Mouse (Mus musculus) G1E-ER4 (cell line): ENCODE measurements around the gene Arhgap15. TPM values are rescaled to one million over a fixed set of nuclear protein-coding genes. Genes with fewer than 3 reads are reported as not detected.

ENCODE experiments used
- GATA1 ChIP-seq: IDR thresholded peaks from one replicate; pipeline ENCODE4 v1.8.0; 2012; ENCODE audit warnings: low read length, inconsistent platforms
- polyA plus RNA-seq: library from polyadenylated mRNA; stranded (reverse); fragments of >175 nt; gene quantifications from 2 replicates; pipeline ENCODE4 v1.2.3, GENCODE M21; 2012

The Arhgap15 gene
- polyA plus RNA-seq, 1 experiment = 0.31 TPM

DNA sequence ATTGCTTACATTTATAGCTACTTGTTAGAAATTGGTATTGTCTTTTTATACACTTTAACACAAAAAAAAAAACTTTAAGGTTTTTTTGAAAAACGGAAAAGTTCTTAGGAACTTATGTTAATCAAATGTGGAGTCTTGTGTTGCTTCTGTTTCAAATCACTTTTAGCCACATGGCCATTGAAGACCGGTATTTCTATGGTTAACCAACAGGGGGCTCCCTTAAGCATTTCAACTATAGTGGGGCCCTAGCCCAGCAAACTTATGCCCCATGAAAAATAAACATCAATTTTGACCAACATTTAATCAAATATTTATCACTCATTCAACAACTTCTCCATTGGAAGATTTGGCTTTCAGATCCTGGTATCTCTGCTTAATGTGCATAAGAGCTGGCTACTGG is 557.5 kb downstream of the Arhgap15 start:
- no peak for TF ChIP-seq GATA1

- no peak for TF ChIP-seq GATA1
These were observed 560.5 kb downstream of the Arhgap15 start for GRCm38 (mm10) chr2:44309124-44309523.

DNA sequence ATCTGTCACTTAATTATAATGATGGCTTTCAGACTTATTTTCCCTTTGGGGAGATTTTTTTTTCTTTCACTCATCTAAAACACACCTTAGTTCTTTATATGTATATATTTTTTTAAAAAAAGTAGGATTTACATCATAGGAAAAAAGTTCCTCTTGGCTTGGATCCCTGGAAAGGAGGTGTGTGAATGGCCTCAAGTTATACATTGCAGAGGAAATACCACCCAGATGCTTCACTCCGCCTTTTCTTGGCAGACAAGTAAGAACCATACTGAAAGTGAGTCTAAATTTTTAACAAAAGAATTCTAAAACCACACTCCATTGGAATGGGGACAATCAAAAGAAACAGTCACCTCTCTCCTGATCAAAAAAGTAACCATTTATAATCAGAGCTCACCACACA is 560.9 kb downstream of the Arhgap15 start:
- TF ChIP-seq GATA1 = no peak

DNA sequence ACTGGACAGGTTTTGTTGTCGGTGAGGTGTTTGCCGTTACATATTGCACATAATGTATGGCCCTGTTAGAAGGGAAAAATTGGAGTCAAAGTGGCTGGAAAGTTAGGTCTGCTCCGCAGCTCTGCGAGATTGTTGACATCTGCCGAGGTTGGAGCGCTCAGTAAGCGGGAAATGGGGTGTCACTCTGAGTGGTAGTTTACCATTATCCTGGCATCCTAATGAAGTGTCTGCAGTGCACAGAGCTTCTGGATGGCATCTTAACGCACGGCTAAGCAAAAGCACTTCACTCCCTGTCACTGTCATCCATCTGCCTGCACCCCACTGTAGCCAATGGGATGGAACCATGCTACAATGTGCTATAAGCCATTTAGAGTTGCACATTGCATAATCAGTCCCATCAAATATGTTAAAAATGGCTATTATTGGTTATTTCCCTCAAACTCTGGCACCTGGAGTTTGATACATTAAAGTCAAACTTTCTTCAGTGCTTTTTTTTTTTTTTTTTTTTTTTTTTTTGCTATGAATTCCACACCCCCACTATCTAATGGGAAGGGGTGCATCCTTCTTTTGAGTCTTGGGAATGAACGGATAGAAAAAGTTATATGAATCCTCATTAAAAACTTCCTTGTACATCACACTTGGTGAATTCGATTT is 561.6 kb downstream of the Arhgap15 start:
- no peak for TF ChIP-seq GATA1

DNA sequence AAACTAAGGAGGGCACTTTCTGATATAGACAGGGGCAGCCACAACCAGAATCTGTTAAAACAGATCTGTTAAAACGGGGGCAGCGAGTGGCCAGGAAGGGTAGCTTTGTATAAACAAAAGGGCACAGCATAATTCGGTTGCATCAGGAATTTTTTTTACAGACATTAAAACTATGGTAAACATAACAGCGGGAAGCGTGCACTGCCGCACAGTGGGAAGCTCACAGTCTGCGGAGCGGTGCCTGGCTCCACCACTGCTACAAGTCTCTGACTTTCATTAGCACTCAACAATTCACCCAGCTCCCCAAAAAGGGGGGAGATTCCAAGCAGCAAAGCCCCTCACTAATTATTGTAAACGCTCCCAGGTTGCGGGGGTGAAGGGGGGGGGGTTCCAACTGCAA is 562.6 kb downstream of the Arhgap15 start:
- TF ChIP-seq GATA1 = no peak

DNA sequence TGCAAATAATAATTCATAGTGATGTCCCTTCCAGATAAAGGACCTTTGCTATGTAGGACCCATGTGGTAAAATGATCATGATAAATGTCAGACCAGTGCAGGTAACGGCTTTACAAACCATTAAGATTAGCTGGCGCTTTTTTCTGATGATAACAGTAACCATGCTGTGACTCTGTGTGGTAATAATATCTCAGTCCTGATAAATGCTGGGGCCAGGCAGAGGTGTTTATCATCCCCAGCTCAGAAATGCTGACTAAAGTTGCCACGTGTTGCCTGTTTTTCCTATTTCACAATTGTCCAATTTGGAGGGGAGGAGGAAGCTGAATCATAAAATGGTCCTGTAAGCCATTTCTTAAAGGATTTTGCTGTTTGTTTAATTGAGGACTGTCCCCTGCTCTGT is 564.9 kb downstream of the Arhgap15 start:
- TF ChIP-seq GATA1 = peak; percentile 56

GRCm38 (mm10) chr2:44318436-44318835 is 569.8 kb downstream of the Arhgap15 start:
- no peak for TF ChIP-seq GATA1

DNA sequence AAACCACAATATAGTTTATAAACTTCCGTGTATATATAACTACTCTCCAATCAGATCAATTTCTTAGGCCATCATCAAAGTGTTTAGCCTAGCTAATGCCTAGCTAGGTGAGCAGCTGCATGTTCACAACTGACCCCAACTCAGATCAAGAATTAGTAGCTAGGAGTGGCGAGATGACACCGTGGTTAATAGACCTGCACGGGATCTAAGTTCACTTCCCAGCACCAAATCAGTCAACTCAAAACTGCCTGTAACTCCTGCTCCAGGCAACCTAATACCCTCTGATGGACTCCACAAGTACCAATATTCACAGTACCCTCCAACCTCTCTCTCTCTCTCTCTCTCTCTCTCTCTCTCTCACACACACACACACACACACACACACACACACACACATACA is 570.9 kb downstream of the Arhgap15 start:
- no peak for TF ChIP-seq GATA1

DNA sequence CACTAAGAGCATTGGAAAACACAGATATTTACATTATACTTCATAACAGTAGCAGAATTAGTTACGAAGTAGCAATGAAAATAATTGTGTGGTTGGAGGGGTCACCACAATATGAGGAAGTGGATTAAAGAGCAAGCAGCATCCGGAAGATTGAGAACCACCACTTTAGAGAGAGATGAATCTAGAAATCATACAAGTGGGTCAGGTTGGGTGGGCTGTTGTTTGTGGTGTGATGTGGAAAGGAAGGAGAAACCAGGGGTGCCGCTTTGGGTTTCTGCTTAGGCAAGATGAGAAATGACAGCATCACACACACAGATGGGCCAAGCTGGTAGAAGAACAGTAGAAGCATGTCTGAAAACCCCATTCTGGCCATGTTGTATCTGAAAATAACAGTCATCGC is 575.2 kb downstream of the Arhgap15 start:
- no peak for TF ChIP-seq GATA1

DNA sequence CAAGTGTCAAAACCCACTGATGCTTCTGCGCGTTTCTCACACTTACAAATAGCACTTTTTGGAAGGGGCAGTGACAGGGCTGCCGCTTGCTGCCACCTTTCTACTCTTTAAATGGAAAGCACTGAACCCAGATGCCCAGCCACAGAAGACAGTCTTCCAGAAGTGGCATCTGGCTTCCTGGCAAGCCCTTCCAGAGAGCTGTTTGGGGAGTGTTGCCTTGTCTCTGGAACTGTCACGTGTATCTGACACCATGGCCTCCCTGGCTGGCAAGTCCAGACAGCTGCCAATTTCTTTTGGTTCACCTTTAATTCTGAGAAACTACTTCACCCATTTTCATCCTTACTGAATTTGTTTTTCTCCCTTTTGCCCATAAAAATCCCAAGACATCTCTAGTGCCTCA is 584.7 kb downstream of the Arhgap15 start:
- no peak for TF ChIP-seq GATA1

- TF ChIP-seq GATA1 = no peak
These were observed 585.4 kb downstream of the Arhgap15 start for GRCm38 (mm10) chr2:44334006-44334405.

GRCm38 (mm10) chr2:44334517-44334916 is 585.9 kb downstream of the Arhgap15 start:
- TF ChIP-seq GATA1 = no peak

DNA sequence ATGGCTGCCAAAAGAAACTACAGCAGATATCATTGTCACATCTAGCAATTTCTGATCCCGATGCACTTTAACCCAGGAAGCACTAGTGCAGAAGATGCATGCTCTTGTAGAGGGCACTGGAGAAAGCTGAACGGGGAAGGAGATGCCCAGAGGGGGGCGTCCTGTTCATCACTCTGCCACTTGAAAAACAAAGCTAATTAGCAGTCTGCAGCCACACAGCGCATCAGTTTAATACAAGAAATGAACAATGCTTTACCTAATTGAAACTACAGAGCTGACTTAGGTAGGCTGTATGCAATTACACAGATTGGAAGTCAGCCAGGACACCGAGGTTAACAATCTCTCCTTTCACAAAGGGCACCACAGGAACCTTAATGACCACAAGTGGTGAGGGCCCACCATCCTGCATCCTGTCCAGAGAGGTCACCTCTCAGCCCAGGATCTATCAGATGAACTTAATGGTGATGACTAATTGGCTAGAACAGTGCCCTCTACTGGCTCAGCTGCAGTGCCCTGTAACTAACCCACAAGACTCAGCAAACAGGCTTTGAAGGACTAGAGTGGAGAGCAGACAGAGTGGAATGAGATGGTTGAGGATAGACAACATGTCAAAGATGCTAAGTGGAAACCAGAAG is 588.2 kb downstream of the Arhgap15 start:
- TF ChIP-seq GATA1 = no peak

DNA sequence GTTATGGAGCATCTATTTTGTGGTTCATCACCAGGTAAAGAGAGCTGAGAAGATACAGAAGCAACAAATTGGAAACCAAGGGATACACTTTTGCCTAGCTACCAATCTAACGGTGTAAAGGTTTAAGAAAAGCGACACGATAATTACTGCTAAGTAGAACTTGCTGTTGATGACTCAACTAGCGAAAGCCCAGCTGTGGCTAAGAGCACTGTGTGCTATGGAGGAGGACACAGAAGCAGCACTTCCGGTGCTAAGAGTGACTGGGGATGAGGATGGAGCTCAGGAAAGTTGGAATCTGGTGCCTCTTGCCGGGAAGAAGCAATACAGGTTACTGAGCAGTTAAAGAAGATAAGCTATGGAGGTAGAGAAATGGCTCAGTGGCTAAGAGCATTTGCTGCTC is 589.8 kb downstream of the Arhgap15 start:
- no peak for TF ChIP-seq GATA1

GRCm38 (mm10) chr2:44341091-44341571 is 592.5 kb downstream of the Arhgap15 start:
- no peak for TF ChIP-seq GATA1

- no peak for TF ChIP-seq GATA1
These were observed 596.2 kb downstream of the Arhgap15 start for GRCm38 (mm10) chr2:44344861-44345260.

GRCm38 (mm10) chr2:44345325-44345945 is 596.8 kb downstream of the Arhgap15 start:
- no peak for TF ChIP-seq GATA1
